Mouse (Mus musculus): ENCODE results near the gene Gm3336. TPM values are rescaled to one million over a fixed set of nuclear protein-coding genes. Genes with fewer than 3 reads are reported as not detected.

Gm3336 gene
- polyA plus RNA-seq, 1 experiment from 2014 or later: not detected

GRCm38 (mm10) chr8:70757523-70758307 lies 39.4 kb downstream of the Gm3336 start:
- Histone ChIP-seq H3K4me1 (ENCODE audit: control insufficient read depth in 2 of 2, insufficient read depth in 2 of 2, low read length in 2 of 2) (peaks cover 19 to 42% of the 10 kb centered on the region in 2 experiments), H3K4me2 (ENCODE audit: low read length) (no peak overlapping the region), H3K9ac (ENCODE audit: low read length) (no peak overlapping the region), H3K36me3 (ENCODE audit: control insufficient read depth, insufficient read depth, low read length) (peaks cover 29% of the 10 kb centered on the region), H3K4me3 (ENCODE audit: control insufficient read depth in 1 of 2, insufficient read depth in 1 of 2, low read depth in 1 of 2, low read length in 2 of 2) (no peak overlapping the region), H3K27me3 (ENCODE audit: control insufficient read depth, insufficient read depth, low read length) (no peaks in the 10 kb centered on the region), H3K9me3 (ENCODE audit: control insufficient read depth, low read length) (no peaks in the 10 kb centered on the region), H3K27ac (replicated peaks in 1 of 2; ENCODE audit: control insufficient read depth in 1 of 2, insufficient read depth in 1 of 2, low read depth in 2 of 2, low read length in 2 of 2) (no peak overlapping the region)
- ATAC-seq (ENCODE audit: insufficient number of reproducible peaks, insufficient read depth, low FRiP score, low read depth): no peak
- WGBS: 75% methylated on average over 22 of the region's 22 CpGs

GRCm38 (mm10) chr8:70758308-70758615 lies 39.9 kb downstream of the Gm3336 start:
- WGBS: 90% methylated on average over 7 of the region's 7 CpGs
- Histone ChIP-seq H3K9ac (ENCODE audit: low read length) (no peak overlapping the region), H3K36me3 (ENCODE audit: control insufficient read depth, insufficient read depth, low read length) (peaks cover 29% of the 10 kb centered on the region), H3K4me3 (ENCODE audit: control insufficient read depth in 1 of 2, insufficient read depth in 1 of 2, low read depth in 1 of 2, low read length in 2 of 2) (no peak overlapping the region), H3K4me1 (ENCODE audit: control insufficient read depth in 2 of 2, insufficient read depth in 2 of 2, low read length in 2 of 2) (peaks cover 14 to 36% of the 10 kb centered on the region in 2 experiments), H3K4me2 (ENCODE audit: low read length) (no peak overlapping the region), H3K27ac (replicated peaks in 1 of 2; ENCODE audit: control insufficient read depth in 1 of 2, insufficient read depth in 1 of 2, low read depth in 2 of 2, low read length in 2 of 2) (no peak overlapping the region), H3K27me3 (ENCODE audit: control insufficient read depth, insufficient read depth, low read length) (no peaks in the 10 kb centered on the region), H3K9me3 (ENCODE audit: control insufficient read depth, low read length) (no peaks in the 10 kb centered on the region)
- ATAC-seq (ENCODE audit: insufficient number of reproducible peaks, insufficient read depth, low FRiP score, low read depth): no peak

GRCm38 (mm10) chr8:70758616-70759561 lies 40.5 kb downstream of the Gm3336 start:
- H3K9me3 ChIP-seq (ENCODE audit: control insufficient read depth, low read length): no peaks in the 10 kb centered on the region
- H3K4me1 ChIP-seq (ENCODE audit: control insufficient read depth in 2 of 2, insufficient read depth in 2 of 2, low read length in 2 of 2): peaks cover 9 to 30% of the 10 kb centered on the region in 2 experiments
- no peak overlapping the region for H3K27ac ChIP-seq (replicated peaks in 1 of 2; ENCODE audit: control insufficient read depth in 1 of 2, insufficient read depth in 1 of 2, low read depth in 2 of 2, low read length in 2 of 2)
- H3K4me3 ChIP-seq (ENCODE audit: control insufficient read depth in 1 of 2, insufficient read depth in 1 of 2, low read depth in 1 of 2, low read length in 2 of 2): no peak overlapping the region
- H3K4me2 ChIP-seq (ENCODE audit: low read length): no peak overlapping the region
- H3K27me3 ChIP-seq (ENCODE audit: control insufficient read depth, insufficient read depth, low read length): no peaks in the 10 kb centered on the region
- peak overlapping the region; percentile 93; the same call in 1 of the 2 replicates for H3K9ac ChIP-seq (ENCODE audit: low read length)
- peaks cover 29% of the 10 kb centered on the region for H3K36me3 ChIP-seq (ENCODE audit: control insufficient read depth, insufficient read depth, low read length)
- ATAC-seq (ENCODE audit: insufficient number of reproducible peaks, insufficient read depth, low FRiP score, low read depth): no peak
- WGBS: 64% methylated on average over 19 of the region's 19 CpGs

GRCm38 (mm10) chr8:70760350-70760749 lies 42.0 kb downstream of the Gm3336 start:
- no peaks in the 10 kb centered on the region for H3K9me3 ChIP-seq (ENCODE audit: control insufficient read depth, low read length)
- ATAC-seq (ENCODE audit: insufficient number of reproducible peaks, insufficient read depth, low FRiP score, low read depth): no peak; the same call in 1 of the 2 replicates
- 2% methylated on average over 22 of the region's 22 CpGs for WGBS
- H3K4me2 ChIP-seq (ENCODE audit: low read length): peak overlapping the region; percentile 99
- peak overlapping the region; percentile 63 to 80 for H3K4me3 ChIP-seq (ENCODE audit: control insufficient read depth in 1 of 2, insufficient read depth in 1 of 2, low read depth in 1 of 2, low read length in 2 of 2)
- no peaks in the 10 kb centered on the region for H3K27me3 ChIP-seq (ENCODE audit: control insufficient read depth, insufficient read depth, low read length)
- H3K9ac ChIP-seq (ENCODE audit: low read length): peak overlapping the region; percentile 93
- H3K36me3 ChIP-seq (ENCODE audit: control insufficient read depth, insufficient read depth, low read length): peaks cover 29% of the 10 kb centered on the region
- peaks cover 5 to 21% of the 10 kb centered on the region in 2 experiments for H3K4me1 ChIP-seq (ENCODE audit: control insufficient read depth in 2 of 2, insufficient read depth in 2 of 2, low read length in 2 of 2)
- H3K27ac ChIP-seq (replicated peaks in 1 of 2; ENCODE audit: control insufficient read depth in 1 of 2, insufficient read depth in 1 of 2, low read depth in 2 of 2, low read length in 2 of 2): peak overlapping the region; percentile 12 to 66; a peak in 3 of 4 replicates

GRCm38 (mm10) chr8:70760775-70761406 lies 42.5 kb downstream of the Gm3336 start, which contains the start of gene Mpv17l2:
Mpv17l2 (minus strand) TSS chr8:70760946.
- ATAC-seq (ENCODE audit: insufficient number of reproducible peaks, insufficient read depth, low FRiP score, low read depth): peak; percentile 95
- Histone ChIP-seq H3K9me3 (ENCODE audit: control insufficient read depth, low read length) (no peaks in the 10 kb centered on the region), H3K4me1 (ENCODE audit: control insufficient read depth in 2 of 2, insufficient read depth in 2 of 2, low read length in 2 of 2) (peaks cover 8 to 23% of the 10 kb centered on the region in 2 experiments), H3K4me2 (ENCODE audit: low read length) (peak within 1 kb of the TSS; percentile 99), H3K4me3 (ENCODE audit: control insufficient read depth in 1 of 2, insufficient read depth in 1 of 2, low read depth in 1 of 2, low read length in 2 of 2) (peak within 1 kb of the TSS; percentile 63 to 80), H3K9ac (ENCODE audit: low read length) (peak within 1 kb of the TSS; percentile 93), H3K36me3 (ENCODE audit: control insufficient read depth, insufficient read depth, low read length) (peaks cover 28% of the 10 kb centered on the region), H3K27me3 (ENCODE audit: control insufficient read depth, insufficient read depth, low read length) (no peaks in the 10 kb centered on the region), H3K27ac (replicated peaks in 1 of 2; ENCODE audit: control insufficient read depth in 1 of 2, insufficient read depth in 1 of 2, low read depth in 2 of 2, low read length in 2 of 2) (peak within 1 kb of the TSS; percentile 78 to 85)
- under 1% methylated on average over 55 of the region's 55 CpGs for WGBS

- Histone ChIP-seq H3K4me2 (ENCODE audit: low read length) (no peak overlapping the region), H3K9ac (ENCODE audit: low read length) (no peak overlapping the region), H3K27me3 (ENCODE audit: control insufficient read depth, insufficient read depth, low read length) (no peaks in the 10 kb centered on the region), H3K4me3 (ENCODE audit: control insufficient read depth in 1 of 2, insufficient read depth in 1 of 2, low read depth in 1 of 2, low read length in 2 of 2) (no peak overlapping the region), H3K4me1 (ENCODE audit: control insufficient read depth in 2 of 2, insufficient read depth in 2 of 2, low read length in 2 of 2) (peaks cover 16 to 35% of the 10 kb centered on the region in 2 experiments), H3K9me3 (ENCODE audit: control insufficient read depth, low read length) (no peaks in the 10 kb centered on the region), H3K36me3 (ENCODE audit: control insufficient read depth, insufficient read depth, low read length) (peaks cover 16% of the 10 kb centered on the region), H3K27ac (replicated peaks in 1 of 2; ENCODE audit: control insufficient read depth in 1 of 2, insufficient read depth in 1 of 2, low read depth in 2 of 2, low read length in 2 of 2) (no peak overlapping the region)
- 79% methylated on average over 1 of the region's 1 CpGs for WGBS
- no peak for ATAC-seq (ENCODE audit: insufficient number of reproducible peaks, insufficient read depth, low FRiP score, low read depth)
These were observed 43.8 kb downstream of the Gm3336 start for GRCm38 (mm10) chr8:70762118-70762517.

GRCm38 (mm10) chr8:70763354-70763753 lies 45.0 kb downstream of the Gm3336 start:
- ATAC-seq (ENCODE audit: insufficient number of reproducible peaks, insufficient read depth, low FRiP score, low read depth): no peak
- no peak overlapping the region for H3K4me2 ChIP-seq (ENCODE audit: low read length)
- no peak overlapping the region for H3K4me3 ChIP-seq (ENCODE audit: control insufficient read depth in 1 of 2, insufficient read depth in 1 of 2, low read depth in 1 of 2, low read length in 2 of 2)
- H3K9me3 ChIP-seq (ENCODE audit: control insufficient read depth, low read length): no peaks in the 10 kb centered on the region
- H3K27me3 ChIP-seq (ENCODE audit: control insufficient read depth, insufficient read depth, low read length): no peaks in the 10 kb centered on the region
- H3K36me3 ChIP-seq (ENCODE audit: control insufficient read depth, insufficient read depth, low read length): peaks cover 10% of the 10 kb centered on the region
- no peak overlapping the region for H3K9ac ChIP-seq (ENCODE audit: low read length)
- WGBS: 7% methylated on average over 3 of the region's 3 CpGs
- H3K27ac ChIP-seq (replicated peaks in 1 of 2; ENCODE audit: control insufficient read depth in 1 of 2, insufficient read depth in 1 of 2, low read depth in 2 of 2, low read length in 2 of 2): no peak overlapping the region
- H3K4me1 ChIP-seq (ENCODE audit: control insufficient read depth in 2 of 2, insufficient read depth in 2 of 2, low read length in 2 of 2): peaks cover 16 to 35% of the 10 kb centered on the region in 2 experiments

Data from heart, embryonic 14.5 days (tissue).